Mouse (Mus musculus): ENCODE results near the gene Tmem50b. TPM values are rescaled to one million over a fixed set of nuclear protein-coding genes. Genes with fewer than 3 reads are reported as not detected.

The Tmem50b gene
- polyA plus RNA-seq, 3 experiments from 2014 or later, result 28.2 to 36.1 (median 34.2) TPM

DNA sequence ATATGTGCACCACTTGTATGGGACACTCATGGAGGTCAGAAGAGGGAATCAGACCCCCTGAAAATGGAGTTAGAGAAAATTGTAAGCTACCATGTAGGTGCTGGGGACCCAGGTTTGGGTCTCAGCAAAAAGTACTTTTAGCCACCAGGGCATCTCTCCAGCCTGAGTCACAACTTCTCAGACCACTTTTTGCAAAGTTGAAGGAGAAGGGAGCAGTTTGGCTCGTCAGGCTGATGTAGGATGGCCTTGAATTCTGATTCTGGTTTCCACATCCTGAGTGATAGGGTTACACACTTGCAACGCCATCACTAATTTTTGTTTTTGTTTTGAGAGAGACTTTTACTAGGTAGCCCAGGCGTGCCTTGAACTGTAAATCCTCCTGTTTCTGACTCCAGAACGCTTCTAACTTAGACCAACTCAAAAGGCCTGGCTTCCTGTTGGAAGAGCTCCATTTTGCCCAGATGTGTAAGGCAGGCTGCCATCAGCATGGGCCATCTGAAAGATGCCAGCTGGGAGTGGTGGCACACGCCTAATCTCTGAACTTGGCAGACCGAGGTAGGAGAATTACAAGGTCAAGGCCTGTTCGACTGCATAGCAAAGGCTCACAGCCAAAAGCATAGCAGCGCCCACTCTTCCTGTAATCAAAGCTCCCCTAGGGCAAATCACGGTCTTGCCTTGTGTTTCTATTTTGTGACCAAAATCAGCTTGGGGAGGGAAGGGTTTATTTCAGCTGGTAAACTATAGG is 12.1 kb upstream of the Tmem50b start:
- ATAC-seq, result no peak

- ATAC-seq, result no peak
These were observed 9.4 kb upstream of the Tmem50b start for GRCm38 (mm10) chr16:91606958-91607357.

GRCm38 (mm10) chr16:91605156-91605555 is 7.6 kb upstream of the Tmem50b start:
- ATAC-seq, result no peak

- ATAC-seq, result no peak
These were observed 4.1 kb upstream of the Tmem50b start for GRCm38 (mm10) chr16:91601693-91602092.

DNA sequence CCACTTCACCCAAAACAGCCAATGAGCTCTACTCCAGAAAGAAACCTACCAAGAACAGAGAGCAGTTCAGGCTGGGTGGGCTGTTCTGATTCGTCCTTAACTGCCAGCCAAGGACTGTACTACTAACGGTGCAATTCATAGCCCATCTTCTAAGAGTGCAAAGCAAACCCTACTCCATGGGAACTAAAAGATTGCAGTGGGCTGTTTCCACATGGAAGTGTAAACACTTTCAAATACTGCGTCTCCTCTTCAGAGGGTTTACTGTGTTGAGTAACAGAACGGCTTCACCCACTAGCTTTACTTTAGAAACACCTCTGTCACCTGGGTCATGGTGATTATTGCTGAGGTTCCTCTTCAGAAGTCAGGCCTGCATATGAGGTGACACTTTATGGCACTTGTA is 3.5 kb upstream of the Tmem50b start:
- ATAC-seq, result no peak

GRCm38 (mm10) chr16:91599242-91599641 is 1.6 kb upstream of the Tmem50b start:
- ATAC-seq, result no peak

- peak; percentile 19 for ATAC-seq
These were observed 575 bp downstream of the Tmem50b start for GRCm38 (mm10) chr16:91596779-91597671.

DNA sequence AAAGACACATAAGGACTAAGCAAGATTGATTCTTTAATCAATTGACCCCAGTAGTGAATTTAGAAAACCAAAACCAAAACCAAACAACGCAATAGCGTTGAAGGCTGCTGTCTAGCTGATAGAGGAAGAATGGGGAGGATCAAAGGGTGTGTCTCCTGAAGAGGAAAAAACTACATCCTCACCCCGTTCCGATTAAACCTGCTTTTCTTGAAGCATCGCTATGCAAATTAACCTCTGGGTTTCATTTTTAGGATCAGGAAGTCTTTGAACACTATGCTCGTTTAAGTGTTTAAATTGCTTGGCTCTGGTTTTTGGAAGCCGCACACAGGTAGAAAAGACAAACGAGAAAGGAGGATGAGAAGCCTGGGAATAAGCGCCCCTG is 1.2 kb downstream of the Tmem50b start:
- ATAC-seq, result peak; percentile 55

- ATAC-seq, result no peak
These were observed 2.5 kb downstream of the Tmem50b start for GRCm38 (mm10) chr16:91595076-91595475.

GRCm38 (mm10) chr16:91593262-91593661 is 4.3 kb downstream of the Tmem50b start:
- ATAC-seq, result no peak

DNA sequence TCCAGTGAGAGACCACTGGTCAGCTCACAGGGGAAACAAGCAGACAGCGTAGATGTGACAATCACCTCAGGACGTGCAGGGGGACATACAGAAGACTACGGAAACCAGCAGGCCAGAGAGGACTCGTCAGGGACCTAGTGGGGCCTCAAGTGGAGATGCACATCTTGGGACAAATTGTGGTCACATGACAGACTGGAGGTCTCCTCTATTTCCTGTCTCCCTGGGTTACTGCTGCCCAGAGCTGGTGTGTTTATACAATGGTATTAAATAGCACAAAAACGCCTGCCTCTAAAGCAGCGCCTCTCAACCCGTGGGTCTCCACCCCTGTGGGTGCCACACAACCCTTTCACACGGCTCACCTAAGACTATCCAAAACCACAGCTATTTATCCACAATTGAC is 5.4 kb downstream of the Tmem50b start:
- no peak for ATAC-seq

GRCm38 (mm10) chr16:91588703-91589102 is 8.9 kb downstream of the Tmem50b start:
- ATAC-seq, result no peak

- ATAC-seq, result no peak
These were observed 9.7 kb downstream of the Tmem50b start for GRCm38 (mm10) chr16:91587730-91588453.

- ATAC-seq, result no peak
These were observed 11.4 kb downstream of the Tmem50b start for GRCm38 (mm10) chr16:91586244-91586643.

DNA sequence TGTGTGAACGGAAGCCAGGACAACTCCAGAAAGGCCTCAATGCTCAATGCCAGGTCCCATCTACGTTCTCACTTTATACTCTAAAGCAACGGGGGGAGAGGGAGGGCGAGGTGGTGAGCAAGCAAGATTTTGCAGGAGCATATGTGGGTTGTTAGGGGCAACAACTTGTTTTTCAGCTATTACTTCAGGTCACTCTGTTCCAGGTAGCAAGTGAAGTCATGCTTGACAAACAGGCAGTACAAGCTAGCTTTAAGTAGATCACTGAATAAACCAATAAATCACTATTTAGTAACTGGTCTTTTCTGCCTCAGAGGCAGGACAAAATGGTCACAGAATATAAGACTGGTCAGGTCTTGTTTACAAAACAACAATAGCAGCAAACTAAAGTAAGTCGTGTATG is 12.0 kb downstream of the Tmem50b start:
- no peak for ATAC-seq

GRCm38 (mm10) chr16:91582307-91582706 is 15.3 kb downstream of the Tmem50b start:
- no peak for ATAC-seq

DNA sequence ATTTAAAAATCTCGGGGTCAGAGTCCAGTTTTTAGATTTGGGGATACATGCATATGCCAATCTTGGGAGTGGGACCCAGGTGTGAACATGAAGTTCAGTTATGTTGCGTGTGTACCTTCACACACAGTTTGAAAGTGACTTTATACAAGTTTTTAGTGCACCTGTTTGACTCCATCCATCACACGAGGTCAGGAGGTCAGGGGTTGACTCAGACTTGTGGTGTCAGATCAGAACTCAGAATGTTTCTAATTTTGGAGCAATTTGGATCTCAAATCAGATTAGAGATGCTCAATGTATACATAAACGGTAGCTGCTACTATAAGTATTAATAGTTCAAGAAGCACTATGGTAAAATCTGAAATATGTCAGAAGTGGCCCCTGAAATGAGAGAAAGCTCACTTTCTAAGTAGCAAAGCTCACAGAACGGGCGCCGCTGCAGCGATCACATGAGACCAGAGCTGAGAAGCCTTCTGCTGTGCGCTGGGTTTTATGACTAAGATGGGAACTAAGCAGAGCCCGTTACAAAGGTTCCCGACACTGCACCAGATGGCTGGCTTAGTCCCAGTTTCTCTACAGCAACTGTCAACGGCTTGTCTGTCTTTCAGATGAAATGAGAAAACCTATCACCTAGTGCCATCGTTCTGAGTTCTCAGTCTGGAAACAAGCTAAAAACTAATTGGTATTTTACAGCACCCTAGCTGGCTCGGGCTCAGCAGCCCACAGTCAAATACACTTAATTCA is 18.4 kb downstream of the Tmem50b start:
- no peak for ATAC-seq

GRCm38 (mm10) chr16:91575151-91575550 is 22.4 kb downstream of the Tmem50b start:
- ATAC-seq, result no peak

- no peak for ATAC-seq
These were observed 26.5 kb downstream of the Tmem50b start for GRCm38 (mm10) chr16:91571105-91571504.

- ATAC-seq, result no peak
These were observed 28.6 kb downstream of the Tmem50b start for GRCm38 (mm10) chr16:91568960-91569359.

GRCm38 (mm10) chr16:91566002-91566401 is 31.6 kb downstream of the Tmem50b start:
- ATAC-seq, result no peak

DNA sequence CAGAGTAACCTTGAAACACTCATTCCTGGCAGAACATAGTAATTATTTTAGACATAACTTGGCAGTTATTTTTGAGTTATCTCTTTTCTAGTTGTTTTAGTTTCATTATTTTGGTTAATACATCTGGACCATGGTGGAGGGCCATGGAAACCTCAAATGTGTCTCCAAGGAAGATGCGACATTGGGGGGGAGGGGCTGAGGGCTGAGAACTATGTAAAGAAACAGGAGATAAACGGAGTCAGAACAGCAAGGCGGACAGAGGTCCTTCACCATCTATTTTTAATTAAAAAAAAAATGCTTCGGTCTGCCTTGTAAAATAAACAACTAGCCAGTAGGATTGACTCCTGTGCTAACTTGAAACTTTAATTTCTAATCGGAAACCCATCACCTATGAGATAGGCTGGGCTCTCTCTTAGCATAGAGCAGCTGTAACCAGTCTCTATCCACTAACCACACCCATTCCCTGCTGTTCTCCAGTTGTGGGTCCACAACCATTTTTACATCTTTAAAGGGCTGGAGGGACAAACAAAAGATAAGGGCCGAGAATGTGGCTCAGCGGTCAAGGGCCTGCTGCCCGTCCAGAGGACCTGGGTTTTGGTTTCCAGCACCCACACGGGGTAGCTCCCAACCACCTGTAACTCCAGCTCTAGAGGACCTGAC is 32.2 kb downstream of the Tmem50b start:
- ATAC-seq, result no peak
